Mouse (Mus musculus): Measurements from ENCODE around the gene Prkg2.

The Prkg2 gene

GRCm38 (mm10) chr5:98975877-98976672 is 61.1 kb downstream of the Prkg2 start:
- no peak for DNase-seq

GRCm38 (mm10) chr5:98966679-98967078 is 70.5 kb downstream of the Prkg2 start:
- no peak for DNase-seq

- no peak for DNase-seq
Measured at GRCm38 (mm10) chr5:98965139-98965538, 72.0 kb downstream of the Prkg2 start.

- no peak for DNase-seq
Measured at GRCm38 (mm10) chr5:98964367-98964766, 72.8 kb downstream of the Prkg2 start.

- no peak for DNase-seq
Measured at GRCm38 (mm10) chr5:98962472-98962871, 74.7 kb downstream of the Prkg2 start.

GRCm38 (mm10) chr5:98955576-98955975 is 81.6 kb downstream of the Prkg2 start:
- DNase-seq, result no peak

- no peak for DNase-seq
Measured at GRCm38 (mm10) chr5:98953386-98953785, 83.8 kb downstream of the Prkg2 start.

- DNase-seq, result no peak
Measured at GRCm38 (mm10) chr5:98951566-98951965, 85.6 kb downstream of the Prkg2 start.

- no peak for DNase-seq
Measured at GRCm38 (mm10) chr5:98950495-98951092, 86.6 kb downstream of the Prkg2 start.

GRCm38 (mm10) chr5:98949784-98950183 is 87.4 kb downstream of the Prkg2 start:
- DNase-seq, result no peak

GRCm38 (mm10) chr5:98946656-98947055 is 90.5 kb downstream of the Prkg2 start:
- no peak for DNase-seq

GRCm38 (mm10) chr5:98946117-98946620 is 91.0 kb downstream of the Prkg2 start:
- no peak for DNase-seq

GRCm38 (mm10) chr5:98943776-98944175 is 93.4 kb downstream of the Prkg2 start:
- no peak for DNase-seq

GRCm38 (mm10) chr5:98940731-98941130 is 96.4 kb downstream of the Prkg2 start:
- no peak for DNase-seq

GRCm38 (mm10) chr5:98939631-98940208 is 97.4 kb downstream of the Prkg2 start:
- DNase-seq, result no peak

GRCm38 (mm10) chr5:98939116-98939515 is 98.0 kb downstream of the Prkg2 start:
- no peak for DNase-seq

GRCm38 (mm10) chr5:98937879-98938278 is 99.3 kb downstream of the Prkg2 start:
- DNase-seq, result no peak

GRCm38 (mm10) chr5:98936650-98937049 is 100.5 kb downstream of the Prkg2 start:
- DNase-seq, result no peak

- no peak for DNase-seq
Measured at GRCm38 (mm10) chr5:98935930-98936329, 101.2 kb downstream of the Prkg2 start.

- no peak for DNase-seq
Measured at GRCm38 (mm10) chr5:98922921-98923320, 114.2 kb downstream of the Prkg2 start.

- no peak for DNase-seq
Measured at GRCm38 (mm10) chr5:98921608-98922007, 115.5 kb downstream of the Prkg2 start.

GRCm38 (mm10) chr5:98918716-98919115 is 118.4 kb downstream of the Prkg2 start:
- no peak for DNase-seq

GRCm38 (mm10) chr5:98902339-98902738 is 134.8 kb downstream of the Prkg2 start:
- DNase-seq, result no peak

- no peak for DNase-seq
Measured at GRCm38 (mm10) chr5:98900926-98901325, 136.2 kb downstream of the Prkg2 start.

Measured in right cerebral cortex, postnatal 4 days (tissue).